Mouse (Mus musculus) c-Kit-negative CD71-positive TER-119-positive erythroid progenitor cells, embryonic 14.5 days (primary cell): Measurements from ENCODE around the gene Ddr2.
"Not testable (repeated sequence)": the region's sequence is repeated elsewhere in the genome, so short reads cannot be mapped to it uniquely, and the experiment has no call there.

Experiments
- DNase-seq: peaks from one replicate; pipeline ENCODE4 v3.0.0-alpha.2; 2013; ENCODE audit warnings: low read depth, low spot score

The Ddr2 gene

GRCm38 (mm10) chr1:170102814-170103213, 7.7 kb downstream of the Ddr2 start:
- DNase-seq: not testable (repeated sequence)

GRCm38 (mm10) chr1:170086631-170087030, 23.9 kb downstream of the Ddr2 start:
- DNase-seq: no peak

GRCm38 (mm10) chr1:170084151-170084796, 26.3 kb downstream of the Ddr2 start:
- no peak for DNase-seq

- no peak for DNase-seq
Measured at GRCm38 (mm10) chr1:170080907-170081306, 29.7 kb downstream of the Ddr2 start.

GRCm38 (mm10) chr1:170079465-170079864, 31.1 kb downstream of the Ddr2 start:
- DNase-seq: no peak

- DNase-seq: no peak
Measured at GRCm38 (mm10) chr1:170076339-170076738, 34.2 kb downstream of the Ddr2 start.

GRCm38 (mm10) chr1:170073768-170074167, 36.8 kb downstream of the Ddr2 start:
- DNase-seq: no peak

GRCm38 (mm10) chr1:170069143-170069542, 41.4 kb downstream of the Ddr2 start:
- no peak for DNase-seq

- no peak for DNase-seq
Measured at GRCm38 (mm10) chr1:170065931-170066330, 44.6 kb downstream of the Ddr2 start.

- DNase-seq: no peak
Measured at GRCm38 (mm10) chr1:170065009-170065408, 45.6 kb downstream of the Ddr2 start.

- no peak for DNase-seq
Measured at GRCm38 (mm10) chr1:170064083-170064494, 46.5 kb downstream of the Ddr2 start.

GRCm38 (mm10) chr1:170060214-170060613, 50.3 kb downstream of the Ddr2 start:
- DNase-seq: no peak

- no peak for DNase-seq
Measured at GRCm38 (mm10) chr1:170059347-170059746, 51.2 kb downstream of the Ddr2 start.

- no peak for DNase-seq
Measured at GRCm38 (mm10) chr1:170058051-170058450, 52.5 kb downstream of the Ddr2 start.

- no peak for DNase-seq
Measured at GRCm38 (mm10) chr1:170057607-170058006, 53.0 kb downstream of the Ddr2 start.

- no peak for DNase-seq
Measured at GRCm38 (mm10) chr1:170056921-170057320, 53.6 kb downstream of the Ddr2 start.

GRCm38 (mm10) chr1:170056214-170056613, 54.3 kb downstream of the Ddr2 start:
- DNase-seq: no peak

GRCm38 (mm10) chr1:170052469-170053065, 58.0 kb downstream of the Ddr2 start:
- no peak for DNase-seq

GRCm38 (mm10) chr1:170051631-170052177, 58.9 kb downstream of the Ddr2 start:
- DNase-seq: no peak

GRCm38 (mm10) chr1:170048434-170048833, 62.1 kb downstream of the Ddr2 start:
- no peak for DNase-seq

GRCm38 (mm10) chr1:170044726-170045471, 65.7 kb downstream of the Ddr2 start:
- DNase-seq: no peak

GRCm38 (mm10) chr1:170043753-170044152, 66.8 kb downstream of the Ddr2 start:
- DNase-seq: no peak
